Mouse (Mus musculus) common myeloid progenitor, adult 5-6 weeks (primary cell): ENCODE measurements around the gene Gm14597. TPM values are rescaled to one million over a fixed set of nuclear protein-coding genes. Genes with fewer than 3 reads are reported as not detected.
"Not testable (repeated sequence)": the region's sequence is repeated elsewhere in the genome, so short reads cannot be mapped to it uniquely, and the experiment has no call there.

Experiments
- ATAC-seq: replicated peaks from 2 replicates; pipeline ENCODE4 v1.8.0; 2016; ENCODE audit warnings: low read depth, mild to moderate bottlenecking, moderate TSS enrichment, inconsistent platforms; ENCODE audit not compliant: poor library complexity, severe bottlenecking
- total RNA-seq: library from RNA; stranded (forward); fragments of 200-1000, 187-1606 nt; gene quantifications from 2 replicates; pipeline ENCODE4 v1.2.3, GENCODE M21; 2017

Gene Gm14597
- total RNA-seq, result not detected in 2 replicates

DNA sequence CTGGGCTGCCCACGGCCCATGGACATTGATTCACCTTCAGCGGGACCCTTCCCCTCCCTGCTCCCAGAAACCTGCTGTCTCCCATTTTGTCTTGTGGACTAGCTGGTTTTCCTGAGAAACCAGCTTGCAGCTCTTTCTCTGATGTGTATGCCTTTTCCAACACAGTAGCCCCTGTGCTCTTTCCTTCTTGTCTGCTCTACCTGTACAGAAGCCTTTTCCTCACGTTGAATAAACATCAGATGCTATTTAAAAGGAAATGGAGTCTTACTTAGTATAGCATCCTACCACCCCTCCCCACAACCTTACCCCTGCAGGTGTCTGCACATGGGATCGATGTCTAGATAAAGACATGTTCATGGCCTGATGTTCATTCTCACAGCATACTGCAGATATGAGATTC is at the start of gene Gm14597:
TSS of gene Gm14597 (minus strand) at position 101 of the 400 bp plus-strand sequence.
- ATAC-seq, result not testable (repeated sequence)

DNA sequence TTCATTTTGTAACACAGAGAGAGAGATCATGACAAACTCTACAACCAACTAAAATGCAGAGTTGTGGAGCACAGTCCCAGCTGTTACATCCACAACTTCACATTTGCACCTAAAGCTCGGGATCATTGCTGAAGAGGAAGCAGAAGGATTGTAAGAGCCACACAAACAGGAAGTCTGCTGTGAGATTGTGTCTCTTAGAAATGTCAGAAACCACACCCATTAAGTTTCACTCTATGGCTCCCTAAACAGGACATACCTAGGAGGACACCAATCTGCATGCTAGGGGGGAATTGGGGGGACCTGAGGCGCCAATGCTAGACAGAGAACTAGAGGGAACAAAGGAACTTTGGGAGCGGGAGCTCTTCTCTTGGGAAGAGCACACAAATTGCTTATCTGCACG is 44.1 kb upstream of the Gm14597 start:
- ATAC-seq, result peak; percentile 69

DNA sequence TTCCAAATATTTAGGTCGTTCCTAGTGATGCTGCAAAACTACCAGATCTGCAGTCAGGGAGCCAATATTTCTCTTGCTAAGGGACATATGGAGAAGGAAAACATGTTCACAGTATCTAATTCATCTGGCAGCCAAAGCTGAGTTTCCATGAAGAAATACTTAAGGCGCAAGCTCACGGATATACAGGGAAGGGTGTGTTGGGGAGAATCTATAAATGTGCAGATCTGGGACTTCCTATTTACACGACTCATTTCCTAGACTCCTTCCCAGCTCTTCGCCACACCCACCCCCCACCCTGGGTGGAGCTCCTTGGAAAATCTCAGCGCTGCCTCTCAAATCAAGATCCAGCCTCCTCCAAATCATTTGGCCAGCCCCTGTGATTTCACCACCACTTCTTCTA is 37.1 kb upstream of the Gm14597 start:
- ATAC-seq, result no peak

- ATAC-seq, result peak; percentile 99
Measured at GRCm38 (mm10) chrX:53642980-53643961, 34.5 kb upstream of the Gm14597 start, which contains the start of gene Rtl8a. TSS of gene Rtl8a (minus strand) at chrX:53643682.

- ATAC-seq, result not testable (repeated sequence)
Measured at GRCm38 (mm10) chrX:53642604-53642979, 33.8 kb upstream of the Gm14597 start.

DNA sequence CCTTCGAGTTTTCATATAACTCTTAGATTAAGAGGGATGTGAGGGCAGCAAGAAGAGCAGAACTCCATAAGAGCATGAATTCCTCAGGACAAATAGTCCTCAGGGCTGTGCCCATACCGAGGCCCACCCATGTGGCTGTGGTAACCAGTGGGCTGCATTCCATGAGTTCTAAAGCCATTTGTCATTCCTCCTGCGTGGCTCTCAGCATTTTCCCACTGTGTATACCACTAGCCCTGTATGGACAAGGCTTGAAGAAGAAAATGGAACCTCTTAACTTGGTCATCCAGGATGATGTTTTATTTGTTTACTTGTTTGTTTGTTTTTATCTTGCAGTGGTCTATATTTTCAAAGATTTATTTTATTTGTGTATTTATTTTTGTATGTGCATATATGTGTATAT is 29.3 kb upstream of the Gm14597 start:
- not testable (repeated sequence) for ATAC-seq

DNA sequence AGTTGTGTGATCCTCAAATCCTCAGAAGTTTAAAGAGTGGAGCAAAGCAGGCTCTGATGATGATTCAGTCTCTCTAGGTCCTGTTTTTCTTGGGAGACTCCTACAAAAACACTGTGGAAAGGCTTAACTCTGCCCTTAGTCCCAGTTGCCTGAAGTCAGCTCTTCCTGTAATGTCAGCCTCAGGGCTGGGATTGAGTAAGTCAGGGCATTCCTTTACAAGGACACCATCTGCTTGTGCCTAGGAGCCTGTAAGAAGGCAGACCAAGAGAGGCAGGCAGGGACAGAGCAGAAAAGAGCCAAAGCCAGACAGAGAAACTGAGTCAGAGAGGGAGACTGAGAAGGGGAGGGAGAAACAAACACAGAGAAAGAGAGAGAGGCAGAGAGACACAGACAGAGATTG is 2.6 kb upstream of the Gm14597 start:
- not testable (repeated sequence) for ATAC-seq

- ATAC-seq, result peak; percentile 67
Measured at GRCm38 (mm10) chrX:53610571-53610970, 1.8 kb upstream of the Gm14597 start.

- ATAC-seq, result peak; percentile 24
Measured at GRCm38 (mm10) chrX:53608122-53608813, 511 bp downstream of the Gm14597 start.

- ATAC-seq, result peak; percentile 99
Measured at GRCm38 (mm10) chrX:53607242-53608121, 1.3 kb downstream of the Gm14597 start, which contains the start of gene Rtl8c. TSS of gene Rtl8c (plus strand) at chrX:53608032.

- ATAC-seq, result not testable (repeated sequence)
Measured at GRCm38 (mm10) chrX:53606176-53606575, 2.6 kb downstream of the Gm14597 start.

DNA sequence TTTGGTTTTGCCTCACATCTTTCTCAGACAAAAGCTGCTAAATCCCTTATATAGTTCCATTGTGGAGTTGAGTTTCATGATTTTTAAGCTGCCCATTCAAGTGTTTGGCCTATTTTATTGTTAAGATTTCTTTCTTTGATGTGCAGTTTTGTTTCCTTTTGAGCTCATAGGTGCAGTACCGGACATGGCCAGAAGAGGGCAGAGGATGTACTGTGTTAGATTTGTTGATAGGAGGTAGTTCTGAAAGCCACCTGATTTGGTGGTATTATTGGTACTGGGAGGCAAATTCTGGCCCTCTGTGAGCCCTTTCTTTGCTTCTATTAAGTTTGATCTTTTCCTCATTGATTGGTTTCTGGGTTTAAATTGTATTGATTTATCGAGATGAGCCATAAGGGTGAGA is 8.8 kb downstream of the Gm14597 start:
- peak; percentile 65; the same call in 1 of the 2 replicates for ATAC-seq

- not testable (repeated sequence) for ATAC-seq
Measured at GRCm38 (mm10) chrX:53583404-53583803, 25.4 kb downstream of the Gm14597 start.

- not testable (repeated sequence) for ATAC-seq
Measured at GRCm38 (mm10) chrX:53581407-53581806, 27.4 kb downstream of the Gm14597 start.

- no peak for ATAC-seq
Measured at GRCm38 (mm10) chrX:53579311-53579710, 29.5 kb downstream of the Gm14597 start.

Other genes starting within 250 kb of the Gm14597 start
- 21.5 and 26.6 TPM in 2 replicates for gene Mospd1, start 238.5 kb downstream of the Gm14597 start, total RNA-seq
- gene Etd, start 174.1 kb downstream of the Gm14597 start, total RNA-seq, result not detected in 2 replicates
- 2.0 and 6.6 TPM in 2 replicates for gene Rtl8c, start 947 bp downstream of the Gm14597 start, total RNA-seq
- 4.4 TPM in 1 of 2 replicates, not detected in the other for gene Rtl8a, start 34.7 kb upstream of the Gm14597 start, total RNA-seq
- 1.3 and 10.3 TPM in 2 replicates for gene Rtl8b, start 61.4 kb upstream of the Gm14597 start, total RNA-seq
- gene 4930502E18Rik, start 115.8 kb upstream of the Gm14597 start, total RNA-seq, result not detected in 2 replicates
- gene 1700013H16Rik, start 148.9 kb upstream of the Gm14597 start, total RNA-seq, result not detected in 2 replicates
- not detected in 2 replicates for gene Zfp36l3, start 167.4 kb upstream of the Gm14597 start, total RNA-seq
- gene Xlr, start 188.7 kb upstream of the Gm14597 start, total RNA-seq, result 3.6 and 5.8 TPM in 2 replicates